Mouse (Mus musculus) midbrain, postnatal 0 days (tissue): ENCODE data around the gene Rabggtb. TPM values are rescaled to one million over a fixed set of nuclear protein-coding genes. Genes with fewer than 3 reads are reported as not detected.

ENCODE experiments used
- ATAC-seq: fragments of 200-750 bp; cut with Nextera tagmentation; 2 replicates; pipeline ENCODE4 v1.8.0; 2017; ENCODE audit warnings: moderate number of reproducible peaks, mild to moderate bottlenecking, moderate TSS enrichment, moderate library complexity; ENCODE audit not compliant: low FRiP score
- DNase-seq: peaks from one replicate; pipeline ENCODE4 v3.0.0-alpha.2; 2015; ENCODE audit warnings: low spot score
- H3K27ac ChIP-seq: fragments of 300-500 bp; sonication (generic); 2 replicates; pipeline ENCODE4 v1.5.1; 2014; ENCODE audit warnings: low read depth, mild to moderate bottlenecking, low read length, mixed read lengths
- H3K27me3 ChIP-seq: fragments of 300-500 bp; sonication (generic); 2 replicates; pipeline ENCODE4 v1.6.1; 2014; ENCODE audit warnings: low read length, control low read depth, mixed read lengths; ENCODE audit not compliant: insufficient read depth
- H3K36me3 ChIP-seq: fragments of 300-500 bp; sonication (generic); 2 replicates; pipeline ENCODE4 v1.6.1; 2014; ENCODE audit warnings: low read length, control low read depth, mixed read lengths; ENCODE audit not compliant: insufficient read depth
- H3K4me1 ChIP-seq: fragments of 300-500 bp; sonication (generic); 2 replicates; pipeline ENCODE4 v1.6.1; 2014; ENCODE audit warnings: mild to moderate bottlenecking, control low read depth, antibody characterized with exemption, low read length, mixed read lengths; ENCODE audit not compliant: insufficient read depth
- H3K4me2 ChIP-seq: fragments of 300-500 bp; sonication (generic); 2 replicates; pipeline ENCODE4 v1.6.1; 2014; ENCODE audit warnings: low read depth, mild to moderate bottlenecking, low read length, mixed read lengths; ENCODE audit not compliant: poor library complexity, severe bottlenecking
- H3K4me3 ChIP-seq: fragments of 300-500 bp; sonication (generic); 2 replicates; pipeline ENCODE4 v1.5.1; 2014; ENCODE audit warnings: low read depth, mild to moderate bottlenecking, low read length, moderate library complexity
- H3K9ac ChIP-seq: fragments of 300-500 bp; sonication (generic); replicated peaks from 2 replicates; pipeline ENCODE4 v1.6.1; 2014; ENCODE audit warnings: mild to moderate bottlenecking, low read length, moderate library complexity, mixed read lengths; ENCODE audit not compliant: poor library complexity, severe bottlenecking
- H3K9me3 ChIP-seq: fragments of 300-500 bp; sonication (generic); 2 replicates; pipeline ENCODE4 v1.6.1; 2016; ENCODE audit warnings: low read length, control low read depth
- CTCF ChIP-seq: IDR thresholded peaks from 2 replicates; pipeline ENCODE4 v1.5.1; 2016; ENCODE audit warnings: antibody characterized with exemption, mild to moderate bottlenecking
- WGBS: fragments of 180-500 bp; shearing (Covaris S2); extraction: QIAGEN DNeasy Blood & Tissue Kit; methylation state at CpG from one replicate; pipeline ENCODE4 v1.1.7; 2014; 5-methylcytosine and 5-hydroxymethylcytosine counted together
- polyA plus RNA-seq: library from polyadenylated mRNA; unstranded; fragments of >200 nt; fragmentation: Nextera tagmentation; extraction: Ambion mirVana; gene quantifications from 2 replicates; pipeline ENCODE4 v1.2.1, GENCODE M21; 2015
- total RNA-seq: library from RNA; depleted of rRNA; stranded (reverse); fragments of >200 nt; gene quantifications from 2 replicates; pipeline ENCODE4 v1.2.3, GENCODE M21; 2014

Gene Rabggtb
- total and polyA plus RNA-seq, 2 experiments from 2014 or later: 52.7 to 63.1 TPM

GRCm38 (mm10) chr3:153911197-153911881 is 1.5 kb downstream of the Rabggtb start:
- 49% methylated on average over 8 of the region's 8 CpGs for WGBS
- peak overlapping the region; percentile 84 for H3K4me3 ChIP-seq
- peaks cover 13% of the 10 kb centered on the region; the same call in 1 of the 2 replicates for H3K4me1 ChIP-seq
- TF ChIP-seq CTCF: no peak
- no peak overlapping the region for H3K27ac ChIP-seq
- peak overlapping the region; percentile 76 for H3K4me2 ChIP-seq
- no peaks in the 10 kb centered on the region for H3K27me3 ChIP-seq
- H3K9me3 ChIP-seq: no peaks in the 10 kb centered on the region
- no peak for DNase-seq
- ATAC-seq: no peak
- peak overlapping the region; percentile 92 for H3K9ac ChIP-seq
- H3K36me3 ChIP-seq: peaks cover 37% of the 10 kb centered on the region

DNA sequence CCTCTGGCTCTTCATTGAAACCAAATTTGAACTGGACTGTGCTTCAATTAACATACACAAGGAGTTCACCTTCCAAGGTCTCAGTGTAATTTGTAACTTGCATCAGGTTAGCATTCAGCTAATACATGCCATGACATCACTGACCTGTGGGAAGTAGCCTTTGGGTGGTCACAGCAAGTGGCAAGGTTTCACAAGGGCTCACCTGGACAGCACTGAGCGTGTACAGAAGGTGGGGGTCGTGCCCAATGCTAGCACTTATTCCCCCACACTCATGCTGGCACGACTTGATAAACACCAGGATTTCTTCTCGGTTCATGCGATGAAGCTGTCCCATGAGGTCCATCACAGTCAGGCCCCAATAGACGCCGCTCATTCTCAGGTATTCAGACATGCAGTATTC is 2.3 kb downstream of the Rabggtb start:
- peak overlapping the region; percentile 76; the same call in 1 of the 2 replicates for H3K4me2 ChIP-seq
- no peaks in the 10 kb centered on the region for H3K27me3 ChIP-seq
- H3K4me3 ChIP-seq: no peak overlapping the region
- ATAC-seq (no peak), DNase-seq (no peak)
- H3K36me3 ChIP-seq: peaks cover 46% of the 10 kb centered on the region
- no peak for TF ChIP-seq CTCF
- no peak overlapping the region for H3K27ac ChIP-seq
- 0 out of 2 replicates have a peak overlapping the region, but pooled peaks have one; percentile 8 for H3K9ac ChIP-seq
- no peaks in the 10 kb centered on the region for H3K9me3 ChIP-seq
- H3K4me1 ChIP-seq: peaks cover 13% of the 10 kb centered on the region; the same call in 1 of the 2 replicates
- 77% methylated on average over 7 of the region's 7 CpGs for WGBS

GRCm38 (mm10) chr3:153908919-153909318 is 3.9 kb downstream of the Rabggtb start:
- WGBS: 76% methylated on average over 5 of the region's 5 CpGs
- no peak overlapping the region for H3K27ac ChIP-seq

DNA sequence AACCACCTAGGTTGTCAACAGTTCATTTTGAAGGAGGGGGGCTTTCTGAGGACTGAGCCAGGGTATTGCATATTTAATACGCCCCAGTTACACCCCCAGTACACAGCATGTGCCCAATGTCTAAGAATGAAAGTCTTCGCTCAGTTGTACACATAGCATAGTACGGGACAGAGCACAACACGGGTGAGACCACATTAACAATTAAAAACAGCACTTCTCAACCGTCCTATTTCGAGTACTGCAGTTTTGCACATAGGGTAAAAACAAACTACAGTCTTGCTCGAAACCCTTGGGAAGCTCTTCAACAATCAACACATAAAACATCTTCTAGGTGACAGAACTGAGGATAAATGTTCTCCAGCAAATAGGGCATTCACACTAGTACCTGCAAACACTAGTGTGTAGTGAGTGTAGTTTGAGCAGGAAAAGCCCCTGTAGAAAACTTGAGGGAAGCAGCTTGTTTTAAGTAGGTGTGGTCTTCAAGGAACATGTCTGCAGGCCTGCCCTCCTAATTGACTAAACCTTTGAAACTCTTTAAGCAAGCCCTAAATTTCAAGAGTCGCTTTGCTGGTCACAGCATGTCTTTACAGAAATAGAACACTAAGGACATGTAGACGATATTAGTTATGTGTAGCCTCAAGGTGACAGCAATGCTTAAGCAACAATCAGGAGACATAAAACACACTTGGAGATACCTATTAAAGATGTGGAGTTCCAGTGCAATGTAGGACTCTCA is 6.5 kb downstream of the Rabggtb start, which contains the start of gene Msh4:
Gene Msh4 (minus strand): TSS at position 3 of the 736 bp plus-strand sequence.
- no peaks in the 10 kb centered on the region for H3K27me3 ChIP-seq
- ATAC-seq (no peak), DNase-seq (no peak)
- H3K36me3 ChIP-seq: peaks cover 52% of the 10 kb centered on the region
- peaks cover 8% of the 10 kb centered on the region; the same call in 1 of the 2 replicates for H3K4me1 ChIP-seq
- no peaks in the 10 kb centered on the region for H3K9me3 ChIP-seq
- no peak within 1 kb of the TSS for H3K9ac ChIP-seq
- no peak within 1 kb of the TSS for H3K27ac ChIP-seq
- WGBS: 79% methylated on average over 9 of the region's 9 CpGs
- no peak for TF ChIP-seq CTCF
- H3K4me2 ChIP-seq: no peak within 1 kb of the TSS
- H3K4me3 ChIP-seq: no peak within 1 kb of the TSS

More at GRCm38 (mm10) chr3:153908919-153909318, 3.9 kb downstream of the Rabggtb start:
- no peaks in the 10 kb centered on the region for H3K9me3 ChIP-seq
- DNase-seq (no peak), ATAC-seq (no peak)
- no peaks in the 10 kb centered on the region for H3K27me3 ChIP-seq
- H3K4me1 ChIP-seq: peaks cover 13% of the 10 kb centered on the region; the same call in 1 of the 2 replicates
- H3K9ac ChIP-seq: no peak overlapping the region
- H3K36me3 ChIP-seq: peaks cover 52% of the 10 kb centered on the region
- H3K4me2 ChIP-seq: no peak overlapping the region
- H3K4me3 ChIP-seq: no peak overlapping the region
- no peak for TF ChIP-seq CTCF

DNA sequence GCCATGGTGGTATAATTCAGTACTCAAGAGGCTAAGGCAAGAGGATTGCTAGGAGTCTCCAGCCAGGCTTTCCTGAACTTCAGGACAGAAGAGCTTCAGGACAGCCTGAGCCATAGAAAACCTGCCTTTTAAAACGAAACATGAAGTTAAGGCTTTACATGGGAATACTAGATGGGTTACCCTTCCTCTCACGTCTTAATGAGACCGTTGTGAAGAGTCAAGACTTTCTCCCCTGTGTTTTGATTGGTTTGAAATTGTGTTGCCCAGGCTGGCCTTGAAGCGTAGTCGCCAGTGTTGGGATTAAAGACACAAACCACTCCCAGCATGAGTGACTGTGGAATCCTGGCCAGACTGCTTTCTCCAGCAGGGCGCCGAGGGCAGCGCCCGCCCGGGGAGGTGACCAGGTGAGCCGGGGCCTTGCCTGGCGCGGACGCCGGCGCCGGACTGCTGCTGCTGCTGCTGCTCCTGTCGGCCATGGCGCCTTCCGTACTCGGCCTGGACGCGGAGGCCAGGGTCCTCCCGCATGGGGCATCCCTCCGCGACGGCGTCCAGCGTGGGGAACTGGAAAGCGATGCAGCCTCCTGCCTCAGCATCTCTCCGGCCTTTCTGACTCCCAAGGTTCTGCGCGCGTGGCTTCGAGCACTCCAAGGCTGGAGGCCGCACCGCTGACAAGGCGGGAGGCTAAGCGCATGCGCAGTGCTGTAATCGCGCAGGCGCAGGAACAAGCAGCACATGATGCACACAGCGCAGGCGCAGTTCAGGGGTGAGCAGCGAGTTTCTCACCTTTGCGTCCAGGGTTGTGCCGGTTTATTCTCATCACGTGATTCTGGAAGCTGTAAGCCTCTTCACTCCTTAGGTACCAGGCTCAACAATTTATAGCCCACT is 7.3 kb downstream of the Rabggtb start:
- no peak for TF ChIP-seq CTCF
- WGBS: 86% methylated on average over 49 of the region's 49 CpGs
- Histone ChIP-seq H3K9me3 (no peaks in the 10 kb centered on the region), H3K4me2 (no peak overlapping the region), H3K27ac (no peak overlapping the region), H3K4me1 (no peaks in the 10 kb centered on the region), H3K27me3 (no peaks in the 10 kb centered on the region), H3K9ac (no peak overlapping the region), H3K36me3 (peaks cover 49% of the 10 kb centered on the region), H3K4me3 (no peak overlapping the region)
- DNase-seq (no peak), ATAC-seq (peak; percentile 42)
